Mouse (Mus musculus): Measurements from ENCODE around the gene Nanos2. TPM values are rescaled to one million over a fixed set of nuclear protein-coding genes. Genes with fewer than 3 reads are reported as not detected.

Gene Nanos2
- polyA plus RNA-seq, 1 experiment from 2014 or later = not detected

DNA sequence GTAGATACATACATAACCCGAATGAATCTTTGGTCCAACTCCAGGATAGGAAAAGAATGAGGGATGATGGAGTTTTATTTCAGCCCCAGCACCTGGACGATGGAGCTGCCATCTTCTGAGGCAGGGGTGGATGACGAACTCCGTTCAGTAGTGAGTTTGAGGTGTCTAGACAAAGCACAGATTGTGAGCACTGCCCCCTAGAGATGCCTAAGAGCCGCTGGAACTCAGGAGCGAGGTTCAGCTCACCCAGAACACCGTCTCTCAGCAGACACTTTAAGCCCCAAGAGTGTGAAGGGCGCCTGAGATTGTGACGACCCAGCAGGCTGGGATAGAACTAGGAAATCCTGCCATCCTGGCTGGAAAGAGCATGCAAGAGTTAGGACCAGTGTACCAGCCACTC, 11.6 kb downstream of the Nanos2 start:
- peaks cover 2% of the 10 kb centered on the region; the same call in 1 of the 2 replicates for H3K27me3 ChIP-seq (ENCODE audit: insufficient read depth, poor library complexity, severe bottlenecking)
- WGBS = 46% methylated on average over 9 of the region's 9 CpGs
- H3K27ac ChIP-seq = no peak overlapping the region
- no peak overlapping the region for H3K4me3 ChIP-seq
- no peaks in the 10 kb centered on the region for H3K9me3 ChIP-seq
- peaks cover 19% of the 10 kb centered on the region; the same call in 1 of the 2 replicates for H3K36me3 ChIP-seq
- no peak for DNase-seq (ENCODE audit: low spot score)
- H3K4me1 ChIP-seq = peaks cover 22% of the 10 kb centered on the region

DNA sequence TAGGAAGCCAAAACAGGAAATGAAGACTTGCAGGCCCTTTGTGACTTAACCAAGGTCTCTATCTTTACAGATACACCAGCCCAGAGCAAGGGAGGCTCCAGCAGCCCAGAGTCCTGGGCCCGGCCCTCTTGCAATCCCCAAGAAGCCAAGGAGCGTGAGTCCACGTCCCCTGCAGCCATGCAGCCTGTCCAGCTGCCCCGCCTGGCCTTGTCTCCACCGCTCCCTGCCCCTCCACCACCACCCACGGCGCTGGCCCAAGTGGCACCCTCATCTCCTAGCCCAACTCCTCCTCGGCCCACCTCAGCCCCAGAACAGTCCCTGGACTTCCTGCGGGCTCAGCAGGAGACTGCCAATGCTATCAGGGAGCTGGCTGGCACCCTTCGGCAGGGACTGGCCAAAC, 13.2 kb downstream of the Nanos2 start:
- H3K27me3 ChIP-seq (ENCODE audit: insufficient read depth, poor library complexity, severe bottlenecking) = no peaks in the 10 kb centered on the region
- peak overlapping the region; percentile 91 for H3K27ac ChIP-seq
- no peaks in the 10 kb centered on the region for H3K9me3 ChIP-seq
- 29% methylated on average over 10 of the region's 10 CpGs for WGBS
- peaks cover 25% of the 10 kb centered on the region for H3K36me3 ChIP-seq
- H3K4me1 ChIP-seq = peaks cover 35% of the 10 kb centered on the region
- no peak for DNase-seq (ENCODE audit: low spot score)
- H3K4me3 ChIP-seq = peak overlapping the region; percentile 63

DNA sequence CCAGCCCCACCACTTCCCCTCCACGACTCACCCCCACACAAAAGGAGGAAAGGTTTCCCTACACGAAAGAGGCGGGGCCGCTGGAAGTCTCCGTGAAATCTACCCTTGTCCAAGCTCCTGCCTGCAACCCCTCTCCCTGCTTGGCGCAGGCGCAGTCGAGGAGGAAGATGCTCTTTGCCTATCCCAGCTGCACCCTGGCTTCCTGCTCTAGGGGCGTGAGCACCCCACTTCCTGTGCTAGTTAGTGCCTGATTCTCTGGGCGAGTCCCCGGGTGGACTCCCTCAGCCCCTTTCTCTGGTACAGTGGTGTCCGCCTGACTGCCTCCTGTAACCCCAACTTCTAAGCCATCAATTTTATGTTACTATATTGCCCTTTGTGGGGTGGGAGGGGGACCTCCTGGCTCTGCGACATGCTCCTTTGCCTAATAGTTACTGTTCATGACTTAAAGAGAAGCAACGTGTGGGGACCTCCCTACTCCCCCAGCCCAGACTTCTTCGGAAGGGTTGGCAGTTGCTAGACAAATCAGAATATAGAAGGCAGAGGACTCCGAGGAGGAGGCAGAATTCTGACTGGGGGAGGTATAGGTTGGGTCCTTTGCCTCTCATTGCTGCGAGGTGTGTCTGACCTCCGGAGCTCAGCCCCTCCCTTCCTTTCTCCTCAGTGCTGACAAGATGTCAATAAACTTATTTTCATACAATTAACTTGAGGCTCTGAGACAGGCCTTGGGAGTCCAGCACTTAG, 14.0 kb downstream of the Nanos2 start:
- H3K9me3 ChIP-seq = no peaks in the 10 kb centered on the region
- H3K27ac ChIP-seq = peak overlapping the region; percentile 91
- no peak for DNase-seq (ENCODE audit: low spot score)
- H3K27me3 ChIP-seq (ENCODE audit: insufficient read depth, poor library complexity, severe bottlenecking) = no peaks in the 10 kb centered on the region
- H3K4me3 ChIP-seq = peak overlapping the region; percentile 63
- peaks cover 28% of the 10 kb centered on the region for H3K36me3 ChIP-seq
- peaks cover 43% of the 10 kb centered on the region for H3K4me1 ChIP-seq
- 27% methylated on average over 18 of the region's 18 CpGs for WGBS

DNA sequence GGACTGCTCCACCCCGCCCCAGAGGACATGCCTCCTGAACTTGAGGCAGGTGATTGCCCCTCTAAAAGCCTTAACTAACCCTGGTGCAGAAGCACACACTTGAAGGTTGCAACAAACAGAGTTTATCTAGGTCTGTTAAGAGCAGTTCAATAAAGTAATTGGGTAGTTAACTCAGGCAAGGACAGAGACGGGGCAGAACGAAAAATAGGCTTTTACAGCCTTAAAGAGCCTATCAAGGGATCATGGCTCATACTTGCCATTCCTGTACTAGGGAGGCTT, 14.5 kb downstream of the Nanos2 start:
- Histone ChIP-seq H3K27me3 (ENCODE audit: insufficient read depth, poor library complexity, severe bottlenecking) (no peaks in the 10 kb centered on the region), H3K9me3 (no peaks in the 10 kb centered on the region), H3K36me3 (peaks cover 26% of the 10 kb centered on the region), H3K4me1 (peaks cover 48% of the 10 kb centered on the region), H3K4me3 (peak overlapping the region; percentile 63; the same call in 1 of the 2 replicates), H3K27ac (peak overlapping the region; percentile 91; the same call in 1 of the 2 replicates)
- 73% methylated on average over 3 of the region's 3 CpGs for WGBS
- no peak for DNase-seq (ENCODE audit: low spot score)

DNA sequence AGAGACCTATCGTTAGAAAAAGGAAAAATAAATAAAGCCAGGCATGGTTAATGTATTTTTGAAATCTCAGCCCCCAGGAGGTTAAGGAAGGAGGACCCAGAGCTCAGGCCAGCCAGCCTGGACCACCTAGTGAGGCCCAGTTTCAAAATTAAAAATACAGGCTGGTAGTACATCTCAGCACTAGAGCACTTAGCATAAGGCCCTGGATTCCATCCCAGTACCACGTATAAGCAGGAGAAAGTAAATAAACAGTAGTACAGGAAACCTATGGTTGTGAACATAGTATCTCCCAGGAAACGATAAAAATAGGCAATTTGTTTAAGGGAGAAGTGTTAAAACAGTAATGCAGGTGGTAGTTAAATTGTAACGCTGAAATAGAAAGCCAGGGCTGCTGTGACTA, 14.9 kb downstream of the Nanos2 start:
- peak overlapping the region; percentile 57 for H3K4me3 ChIP-seq
- H3K36me3 ChIP-seq = peaks cover 30% of the 10 kb centered on the region
- H3K9me3 ChIP-seq = no peaks in the 10 kb centered on the region
- 35% methylated on average over 4 of the region's 4 CpGs for WGBS
- H3K27ac ChIP-seq = peak overlapping the region; percentile 91
- DNase-seq (ENCODE audit: low spot score) = no peak
- no peaks in the 10 kb centered on the region for H3K27me3 ChIP-seq (ENCODE audit: insufficient read depth, poor library complexity, severe bottlenecking)
- peaks cover 51% of the 10 kb centered on the region for H3K4me1 ChIP-seq

GRCm38 (mm10) chr7:19002848-19003498, 15.8 kb downstream of the Nanos2 start:
- WGBS = 3% methylated on average over 17 of the region's 17 CpGs
- peak overlapping the region; percentile 57 for H3K4me3 ChIP-seq
- peak; percentile 94 for DNase-seq (ENCODE audit: low spot score)
- H3K36me3 ChIP-seq = peaks cover 26% of the 10 kb centered on the region
- no peaks in the 10 kb centered on the region for H3K9me3 ChIP-seq
- H3K27ac ChIP-seq = peak overlapping the region; percentile 91
- H3K27me3 ChIP-seq (ENCODE audit: insufficient read depth, poor library complexity, severe bottlenecking) = no peaks in the 10 kb centered on the region
- H3K4me1 ChIP-seq = peaks cover 58% of the 10 kb centered on the region

DNA sequence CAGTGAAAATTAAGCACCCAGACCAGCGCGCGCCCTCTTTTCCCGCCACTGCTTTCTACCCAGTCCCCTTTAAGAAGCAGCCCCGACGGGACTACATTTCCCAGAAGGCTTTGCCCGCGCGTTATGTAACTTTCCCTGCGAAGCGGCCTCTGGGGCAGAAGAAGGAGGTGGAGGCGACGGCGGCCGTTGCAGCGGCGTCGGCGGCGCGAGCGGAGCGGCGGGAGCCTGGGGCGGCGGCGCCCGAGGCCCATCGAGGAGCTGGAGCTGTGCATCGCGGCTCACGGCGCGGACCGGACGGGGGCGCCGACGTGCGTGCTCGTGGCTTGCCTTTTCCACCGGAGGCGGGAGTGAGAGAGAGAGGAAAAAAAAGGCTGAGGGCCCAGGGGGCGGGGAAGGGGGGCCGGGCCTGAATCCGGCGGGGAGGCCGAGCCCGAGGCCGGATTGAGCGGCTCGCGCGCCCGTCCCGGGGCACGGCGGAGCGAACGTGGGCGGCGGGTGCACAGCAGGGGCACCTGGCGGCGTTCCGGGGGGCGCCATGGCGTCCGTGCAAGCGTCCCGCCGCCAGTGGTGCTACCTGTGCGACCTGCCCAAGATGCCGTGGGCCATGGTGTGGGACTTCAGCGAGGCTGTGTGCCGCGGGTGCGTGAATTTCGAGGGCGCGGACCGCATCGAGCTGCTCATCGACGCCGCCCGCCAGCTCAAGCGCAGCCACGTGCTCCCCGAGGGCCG, 16.9 kb downstream of the Nanos2 start, which contains the start of gene Irf2bp1:
Gene Irf2bp1 (plus strand): TSS at position 143 of the 729 bp plus-strand sequence.
- WGBS = under 1% methylated on average over 89 of the region's 90 CpGs
- H3K4me3 ChIP-seq = peak within 1 kb of the TSS; percentile 92
- no peaks in the 10 kb centered on the region for H3K9me3 ChIP-seq
- H3K27me3 ChIP-seq (ENCODE audit: insufficient read depth, poor library complexity, severe bottlenecking) = no peaks in the 10 kb centered on the region
- H3K36me3 ChIP-seq = peaks cover 26% of the 10 kb centered on the region
- peaks cover 58% of the 10 kb centered on the region for H3K4me1 ChIP-seq
- peak; percentile 97 for DNase-seq (ENCODE audit: low spot score)
- peak within 1 kb of the TSS; percentile 95 for H3K27ac ChIP-seq

DNA sequence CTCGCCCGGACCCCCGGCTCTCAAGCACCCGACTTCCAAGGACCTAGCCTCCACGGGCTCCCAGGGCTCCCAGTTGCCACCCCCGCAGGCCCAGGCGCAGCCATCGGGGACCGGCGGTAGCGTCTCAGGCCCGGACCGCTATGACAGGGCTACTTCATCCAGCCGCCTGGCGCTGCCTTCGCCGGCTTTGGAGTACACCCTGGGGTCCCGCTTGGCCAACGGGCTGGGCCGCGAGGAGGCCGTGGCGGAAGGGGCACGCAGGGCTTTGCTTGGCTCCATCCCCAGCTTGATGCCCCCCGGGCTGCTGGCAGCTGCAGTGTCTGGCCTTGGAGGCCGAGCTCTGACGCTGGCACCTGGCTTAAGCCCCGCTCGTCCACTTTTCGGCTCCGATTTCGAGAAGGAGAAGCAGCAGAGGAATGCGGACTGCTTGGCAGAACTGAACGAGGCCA, 17.5 kb downstream of the Nanos2 start:
- H3K4me1 ChIP-seq = peaks cover 58% of the 10 kb centered on the region
- peaks cover 26% of the 10 kb centered on the region for H3K36me3 ChIP-seq
- peak overlapping the region; percentile 92 for H3K4me3 ChIP-seq
- no peaks in the 10 kb centered on the region for H3K9me3 ChIP-seq
- peak overlapping the region; percentile 95 for H3K27ac ChIP-seq
- no peak for DNase-seq (ENCODE audit: low spot score)
- 7% methylated on average over 34 of the region's 34 CpGs for WGBS
- H3K27me3 ChIP-seq (ENCODE audit: insufficient read depth, poor library complexity, severe bottlenecking) = no peaks in the 10 kb centered on the region

DNA sequence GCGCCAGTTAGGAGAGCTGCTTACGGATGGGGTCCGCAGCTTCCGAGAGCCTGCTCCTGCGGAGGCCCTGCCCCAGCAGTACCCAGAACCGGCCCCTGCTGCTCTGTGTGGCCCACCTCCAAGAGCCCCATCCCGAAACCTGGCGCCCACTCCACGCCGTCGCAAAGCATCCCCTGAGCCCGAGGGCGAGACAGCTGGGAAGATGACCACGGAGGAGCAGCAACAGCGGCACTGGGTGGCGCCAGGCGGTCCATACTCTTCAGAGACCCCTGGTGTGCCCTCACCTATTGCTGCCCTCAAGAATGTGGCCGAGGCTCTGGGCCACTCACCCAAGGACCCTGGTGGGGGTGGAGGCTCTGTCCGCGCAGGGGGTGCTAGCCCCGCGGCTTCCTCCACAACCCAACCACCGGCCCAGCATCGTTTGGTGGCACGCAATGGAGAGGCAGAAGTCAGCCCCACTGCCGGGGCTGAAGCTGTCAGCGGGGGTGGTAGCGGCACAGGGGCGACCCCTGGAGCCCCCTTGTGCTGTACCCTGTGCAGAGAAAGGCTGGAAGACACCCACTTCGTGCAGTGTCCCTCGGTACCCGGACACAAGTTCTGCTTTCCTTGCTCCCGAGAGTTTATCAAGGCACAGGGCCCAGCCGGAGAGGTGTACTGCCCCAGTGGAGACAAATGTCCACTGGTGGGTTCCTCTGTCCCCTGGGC, 18.4 kb downstream of the Nanos2 start:
- no peak for DNase-seq (ENCODE audit: low spot score)
- Histone ChIP-seq H3K27me3 (ENCODE audit: insufficient read depth, poor library complexity, severe bottlenecking) (no peaks in the 10 kb centered on the region), H3K9me3 (no peaks in the 10 kb centered on the region), H3K27ac (0 out of 2 replicates have a peak overlapping the region, but pooled peaks have one; percentile 8), H3K4me1 (peaks cover 54% of the 10 kb centered on the region), H3K4me3 (peak overlapping the region; percentile 92), H3K36me3 (peaks cover 26% of the 10 kb centered on the region)
- 82% methylated on average over 34 of the region's 34 CpGs for WGBS

DNA sequence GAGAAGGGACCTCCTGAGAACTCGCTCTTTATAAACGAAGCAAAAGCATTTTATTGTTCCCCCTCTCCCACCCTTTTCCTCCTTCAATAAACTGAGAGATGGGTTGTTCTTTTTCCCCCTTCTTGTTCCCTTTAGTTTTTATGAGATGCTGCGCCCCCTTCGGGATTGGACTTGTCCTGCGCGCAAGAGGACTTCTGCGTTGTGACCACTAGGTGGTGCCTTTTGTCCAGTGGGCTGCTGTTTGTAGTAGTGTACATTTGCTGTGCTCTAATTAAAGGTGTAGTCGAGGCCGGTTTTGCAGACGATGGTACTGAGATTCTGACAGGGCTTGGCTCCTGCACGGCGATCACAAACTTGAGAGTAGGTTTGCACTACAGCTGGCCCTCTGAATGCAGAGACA, 19.3 kb downstream of the Nanos2 start:
- Histone ChIP-seq H3K4me1 (peaks cover 48% of the 10 kb centered on the region), H3K4me3 (0 out of 2 replicates have a peak overlapping the region, but pooled peaks have one; percentile 92), H3K27ac (no peak overlapping the region), H3K9me3 (no peaks in the 10 kb centered on the region), H3K27me3 (ENCODE audit: insufficient read depth, poor library complexity, severe bottlenecking) (no peaks in the 10 kb centered on the region), H3K36me3 (peaks cover 26% of the 10 kb centered on the region)
- WGBS = 9% methylated on average over 12 of the region's 12 CpGs
- DNase-seq (ENCODE audit: low spot score) = peak; percentile 92

DNA sequence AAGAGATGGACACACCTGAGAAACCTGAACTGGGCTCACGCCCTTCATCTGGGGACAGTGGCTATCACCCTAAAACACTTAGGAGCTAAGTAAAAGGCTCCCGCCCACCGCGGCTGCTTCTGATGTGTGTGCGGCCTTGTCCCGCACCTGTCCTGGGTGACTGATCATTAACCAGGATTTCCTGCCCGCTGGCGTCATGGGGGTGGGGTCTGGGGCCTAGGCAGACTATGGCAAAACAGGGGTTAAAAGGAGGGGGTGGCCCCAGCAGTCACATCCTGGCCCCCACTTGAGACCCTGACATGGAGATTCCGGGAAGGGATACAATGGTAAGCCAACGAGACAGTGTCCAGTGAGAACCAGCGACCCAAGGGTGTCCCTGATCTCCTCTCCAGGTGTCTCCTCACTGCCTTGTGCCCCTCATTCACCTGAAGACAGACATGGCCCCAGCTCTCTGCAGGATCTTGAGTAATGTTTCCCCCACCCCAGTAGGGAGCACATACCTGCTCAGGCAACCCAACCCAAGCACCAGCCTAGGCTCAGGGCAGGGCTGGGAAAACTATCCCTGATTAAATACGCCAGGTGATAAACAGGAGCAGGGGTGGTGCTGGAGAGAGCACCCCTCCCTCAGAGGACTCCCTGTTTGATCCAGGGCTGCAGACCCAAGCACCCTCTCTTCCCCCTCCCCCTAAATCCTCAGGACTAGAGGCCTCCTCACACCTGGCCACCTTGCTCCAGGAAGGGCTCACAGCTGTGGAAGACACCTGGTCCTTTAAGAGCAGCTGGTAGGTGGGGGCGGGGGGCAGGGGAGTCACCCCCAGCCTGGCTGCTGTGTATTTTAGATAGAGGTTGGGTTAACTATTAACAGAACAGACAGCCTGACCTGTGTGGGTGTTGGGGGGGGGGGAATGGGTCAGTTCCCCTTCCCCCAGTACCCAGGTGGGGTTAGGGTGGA, 20.1 kb downstream of the Nanos2 start:
- H3K36me3 ChIP-seq = peaks cover 26% of the 10 kb centered on the region
- no peak for DNase-seq (ENCODE audit: low spot score)
- H3K27me3 ChIP-seq (ENCODE audit: insufficient read depth, poor library complexity, severe bottlenecking) = no peaks in the 10 kb centered on the region
- no peaks in the 10 kb centered on the region for H3K9me3 ChIP-seq
- H3K4me3 ChIP-seq = no peak overlapping the region
- no peak overlapping the region for H3K27ac ChIP-seq
- H3K4me1 ChIP-seq = peaks cover 53% of the 10 kb centered on the region
- 70% methylated on average over 13 of the region's 13 CpGs for WGBS

DNA sequence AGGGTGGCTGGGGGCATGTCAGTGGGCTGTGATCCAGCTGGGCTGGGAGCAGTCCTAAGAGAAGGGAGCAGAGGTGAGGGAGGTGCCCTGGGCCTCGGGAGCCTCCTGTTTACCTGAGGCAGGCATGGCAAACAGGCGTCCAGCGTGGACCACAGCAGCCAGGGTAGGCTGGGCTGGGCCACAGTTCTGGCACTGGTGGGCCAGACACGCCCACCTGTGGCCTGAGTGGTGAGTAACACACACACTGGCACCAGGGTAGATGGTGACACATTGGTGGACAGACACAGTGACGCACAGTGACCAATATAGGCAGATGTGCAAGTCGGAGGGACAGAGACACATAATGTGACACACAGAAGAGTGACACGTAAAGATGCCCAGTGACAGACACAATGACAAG, 23.4 kb downstream of the Nanos2 start:
- H3K4me1 ChIP-seq = peaks cover 52% of the 10 kb centered on the region
- peaks cover 18% of the 10 kb centered on the region for H3K36me3 ChIP-seq
- H3K27me3 ChIP-seq (ENCODE audit: insufficient read depth, poor library complexity, severe bottlenecking) = no peaks in the 10 kb centered on the region
- DNase-seq (ENCODE audit: low spot score) = no peak
- H3K27ac ChIP-seq = no peak overlapping the region
- WGBS = 76% methylated on average over 7 of the region's 7 CpGs
- no peaks in the 10 kb centered on the region for H3K9me3 ChIP-seq
- H3K4me3 ChIP-seq = no peak overlapping the region

Measured in heart, embryonic 10.5 days (tissue).